Mouse (Mus musculus): ENCODE results near the gene Nckap1l. TPM values are rescaled to one million over a fixed set of nuclear protein-coding genes. Genes with fewer than 3 reads are reported as not detected.
A peak's percentile ranks its signal among the peaks of the same experiment; 100 is the strongest.

Gene Nckap1l
- total and polyA plus RNA-seq, 3 experiments, result 17.9 to 27.1 TPM; not detected in 1

GRCm38 (mm10) chr15:103530372-103530771 lies 76.8 kb downstream of the Nckap1l start:
- Histone ChIP-seq H3K36me3 (ENCODE audit: control insufficient read depth in 1 of 2, insufficient read depth in 2 of 2, low read length in 2 of 2) (no peaks in the 10 kb centered on the region), H3K4me3 (ENCODE audit: control insufficient read depth in 1 of 2, insufficient read depth in 1 of 2, low read depth in 2 of 2, low read length in 2 of 2) (no peak overlapping the region), H3K79me2 (ENCODE audit: control insufficient read depth, insufficient read depth, low read length, poor library complexity) (no peaks in the 10 kb centered on the region), H3K4me1 (ENCODE audit: control insufficient read depth in 1 of 2, insufficient read depth in 2 of 2, low read length in 2 of 2) (no peaks in the 10 kb centered on the region), H3K9me3 (replicated peaks; ENCODE audit: insufficient read depth, low read length) (no peaks in the 10 kb centered on the region), H3K27me3 (ENCODE audit: control insufficient read depth in 1 of 2, insufficient read depth in 2 of 2, low read length in 2 of 2) (no peaks in the 10 kb centered on the region), H3K9ac (ENCODE audit: control insufficient read depth, low read depth, low read length, poor library complexity, severe bottlenecking) (no peak overlapping the region), H3K27ac (ENCODE audit: control insufficient read depth, low read depth, low read length) (no peak overlapping the region)
- DNase-seq (ENCODE audit: low read depth, low spot score), result peak; percentile 42
- TF ChIP-seq MEF2A (IDR thresholded peaks at IDR 0.05; ENCODE audit: extremely low read depth, insufficient replicate concordance, low read depth, low read length, poor library complexity, severe bottlenecking), result no peak
- no peak for TF ChIP-seq HCFC1 (IDR thresholded peaks at IDR 0.05; ENCODE audit: low read depth, low read length)
- TF ChIP-seq CTCF (IDR thresholded peaks at IDR 0.05 in 2 of 3, conservative IDR thresholded peaks at IDR 0.05 in 1 of 3; ENCODE audit: control insufficient read depth in 1 of 3, insufficient read depth in 1 of 3, low read depth in 2 of 3, low read length in 3 of 3, poor library complexity in 1 of 3, severe bottlenecking in 1 of 3), result peak; percentile 65 to 79 (median 69)
- no peak for TF ChIP-seq NELFE (IDR thresholded peaks at IDR 0.05; ENCODE audit: low read depth, low read length)
- TF ChIP-seq CHD1 (IDR thresholded peaks at IDR 0.05; ENCODE audit: low read depth, low read length), result no peak
- no peak for TF ChIP-seq JUND (IDR thresholded peaks at IDR 0.05; ENCODE audit: low read depth, low read length)
- no peak for TF ChIP-seq USF1 (IDR thresholded peaks at IDR 0.05; ENCODE audit: low read depth, low read length)
- no peak for TF ChIP-seq UBTF (IDR thresholded peaks at IDR 0.05; ENCODE audit: borderline replicate concordance, insufficient read depth, low read depth, low read length)
- no peak for TF ChIP-seq ELF1 (IDR thresholded peaks at IDR 0.05; ENCODE audit: low read depth, low read length)
- TF ChIP-seq NRF1 (IDR thresholded peaks at IDR 0.05; ENCODE audit: insufficient read depth, low read depth, low read length, poor library complexity, severe bottlenecking), result no peak
- peak; percentile 25 for TF ChIP-seq RAD21 (IDR thresholded peaks at IDR 0.05; ENCODE audit: low read depth, low read length)
- TF ChIP-seq BHLHE40 (IDR thresholded peaks at IDR 0.05; ENCODE audit: borderline replicate concordance, low read depth, low read length), result no peak
- peak; percentile 48 for TF ChIP-seq SMC3 (IDR thresholded peaks at IDR 0.05; ENCODE audit: low read depth, low read length)
- TF ChIP-seq RCOR1 (IDR thresholded peaks at IDR 0.05; ENCODE audit: low read depth, low read length), result no peak
- no peak for TF ChIP-seq MYB (IDR thresholded peaks at IDR 0.05; ENCODE audit: low read depth, low read length)
- no peak for TF ChIP-seq KAT2A (conservative IDR thresholded peaks at IDR 0.05; ENCODE audit: low read depth, low read length)
- TF ChIP-seq E2F4 (IDR thresholded peaks at IDR 0.05; ENCODE audit: borderline replicate concordance, low read depth, low read length), result no peak
- TF ChIP-seq TCF12 (IDR thresholded peaks at IDR 0.05; ENCODE audit: low read depth, low read length), result no peak
- no peak for TF ChIP-seq MYC (IDR thresholded peaks at IDR 0.05; ENCODE audit: low read depth, low read length)
- no peak for TF ChIP-seq EP300 (IDR thresholded peaks at IDR 0.05; ENCODE audit: low read depth in 1 of 2, low read length in 2 of 2)
- no peak for TF ChIP-seq GATA1 (IDR thresholded peaks at IDR 0.05; ENCODE audit: low read depth, low read length)

Measured in MEL (cell line).